Mouse (Mus musculus) bone marrow macrophage, adult 2 months (primary cell): ENCODE data around the gene Slc19a1.

Experiments
- CTCF ChIP-seq: IDR thresholded peaks from 2 replicates; pipeline ENCODE4 v1.5.1; 2012; ENCODE audit warnings: low read depth, mild to moderate bottlenecking, low read length, moderate library complexity
- POLR2A ChIP-seq: IDR thresholded peaks from 2 replicates; pipeline ENCODE4 v1.6.1; 2012; ENCODE audit warnings: mild to moderate bottlenecking, low read depth, low read length, borderline replicate concordance

DNA sequence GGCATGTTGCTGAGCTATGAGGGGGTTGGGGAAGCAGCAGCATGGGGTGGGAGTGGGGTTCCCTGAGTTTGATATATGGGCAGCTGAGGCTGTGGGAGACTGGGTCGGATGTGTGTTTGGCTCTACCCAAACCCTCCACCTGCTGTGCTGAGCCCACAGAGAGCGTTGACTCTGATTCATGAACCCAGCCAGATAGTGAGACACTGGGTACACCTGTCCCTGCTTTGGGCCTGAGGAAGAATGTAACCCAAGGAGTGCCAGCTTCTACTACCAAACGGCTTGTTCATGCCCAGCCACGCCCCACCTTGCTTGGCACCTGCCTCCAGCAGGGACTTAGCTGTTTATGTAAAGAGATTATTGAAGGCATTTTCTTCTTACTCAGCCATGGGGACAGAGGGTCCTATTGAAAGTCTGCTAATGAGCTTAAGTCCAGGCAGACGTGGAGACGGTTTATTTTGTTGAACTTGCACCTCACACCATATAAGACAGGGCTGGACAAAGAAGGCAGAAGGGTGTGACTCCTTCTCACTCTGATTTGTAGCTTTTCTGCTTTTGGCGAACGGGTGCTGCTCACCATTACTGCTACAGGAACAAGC is 6.6 kb downstream of the Slc19a1 start:
- TF ChIP-seq CTCF (no peak), POLR2A (no peak)
